Mouse (Mus musculus) neural tube, embryonic 10.5 days (tissue): ENCODE data around the gene Cep63.

Experiments
- DNase-seq: peaks from one replicate; pipeline ENCODE4 v3.0.0-alpha.2; 2017; ENCODE audit warnings: low spot score; ENCODE audit errors: extremely low spot score

Cep63 gene

DNA sequence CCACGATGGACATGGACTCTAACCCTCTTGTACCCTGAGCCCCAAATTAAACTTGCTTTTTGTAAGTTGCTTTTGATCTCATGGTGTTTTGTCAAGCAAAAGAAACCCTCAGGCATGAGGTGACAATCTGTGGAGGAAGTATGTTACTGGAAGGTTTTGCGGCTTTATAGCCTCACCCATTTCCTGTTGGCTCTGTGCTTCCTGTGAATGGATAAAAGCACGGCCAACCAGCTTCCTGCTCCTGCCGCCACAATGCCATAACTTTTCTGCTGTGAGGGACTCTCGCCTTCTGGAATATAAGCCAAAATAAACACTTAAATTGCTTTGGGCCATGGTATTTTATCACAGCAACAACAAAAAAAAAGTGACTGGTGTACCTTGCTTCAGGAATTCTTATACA, 48.9 kb downstream of the Cep63 start:
- no peak for DNase-seq

DNA sequence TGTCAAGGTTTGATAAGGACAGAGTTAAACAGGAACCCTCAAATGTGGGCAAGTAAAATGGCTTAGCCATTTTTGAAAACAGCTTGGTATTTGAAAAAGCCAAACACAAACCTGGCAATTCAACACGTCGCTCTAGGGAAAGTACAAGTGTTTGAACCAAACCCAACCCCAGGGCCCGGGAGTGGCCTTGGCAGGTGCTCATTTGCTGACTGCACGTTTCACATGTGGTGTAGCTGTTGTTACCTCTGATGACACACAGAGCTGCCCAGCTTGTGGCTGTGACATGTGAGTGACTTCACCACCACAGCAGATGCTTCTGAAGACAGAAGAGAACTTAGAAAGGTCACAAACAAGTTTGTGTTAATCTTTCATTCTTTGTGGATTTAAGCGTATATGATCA, 53.4 kb downstream of the Cep63 start:
- no peak for DNase-seq

- DNase-seq: no peak
These were observed 67.9 kb downstream of the Cep63 start for GRCm38 (mm10) chr9:102558463-102558862.

DNA sequence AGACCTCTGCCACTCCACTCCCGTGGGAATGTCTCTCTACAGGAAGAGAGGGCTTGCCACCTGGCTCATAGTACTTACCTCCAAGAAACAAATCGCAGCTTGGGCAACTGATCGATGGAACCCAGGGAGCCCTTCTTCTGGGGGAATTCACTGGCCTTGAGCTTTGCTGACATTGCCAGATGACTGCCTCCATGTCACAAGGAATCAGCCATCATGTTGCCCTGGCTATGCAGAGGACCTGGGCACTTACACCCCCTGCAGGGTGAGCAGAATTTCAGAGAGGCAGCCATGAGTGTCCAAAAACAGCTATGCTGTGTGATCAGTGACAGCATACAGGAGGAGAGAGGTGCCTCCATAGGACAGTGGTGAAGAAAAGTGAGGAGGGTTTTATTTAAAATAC, 72.6 kb downstream of the Cep63 start:
- DNase-seq: no peak

DNA sequence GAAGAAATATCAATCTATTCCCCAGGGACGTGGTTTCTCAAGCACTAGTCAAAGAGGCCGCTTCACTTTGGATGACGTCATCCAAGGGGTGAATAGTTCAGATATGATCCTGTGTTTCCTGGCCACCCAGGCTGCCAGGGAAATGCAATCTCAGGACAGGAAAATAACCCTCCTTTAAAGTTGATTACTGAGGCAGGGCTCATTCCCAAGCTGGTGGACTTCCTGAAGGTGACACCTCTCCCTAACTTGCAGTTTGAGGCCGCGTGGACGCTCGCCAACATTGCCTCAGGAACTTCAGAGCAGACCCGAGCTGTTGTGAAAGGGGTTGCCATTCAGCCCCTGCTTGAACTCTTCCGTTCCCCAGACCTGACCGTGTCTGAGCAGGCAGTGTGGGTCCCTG, 74.6 kb downstream of the Cep63 start:
- DNase-seq: no peak

DNA sequence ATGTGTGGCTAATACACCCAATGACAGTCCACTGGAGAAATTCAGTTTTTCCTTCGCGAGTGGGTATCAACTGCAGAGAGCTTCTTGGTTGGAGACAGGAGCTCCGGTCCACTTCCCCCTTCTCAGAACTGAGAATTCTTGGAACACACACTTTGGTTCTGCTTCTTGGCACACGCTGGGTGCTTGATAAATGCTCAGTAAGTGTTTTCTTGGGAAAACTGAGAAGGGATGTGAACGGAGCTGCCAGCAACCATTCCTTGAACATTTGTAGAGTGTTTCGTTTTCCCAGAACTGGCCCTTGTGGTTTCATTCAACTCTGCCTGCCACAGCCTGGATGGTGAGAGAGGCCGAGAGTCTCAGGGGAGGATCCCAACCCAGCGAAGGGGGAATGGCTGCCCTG, 77.1 kb downstream of the Cep63 start:
- no peak for DNase-seq

- no peak for DNase-seq
These were observed 79.3 kb downstream of the Cep63 start for GRCm38 (mm10) chr9:102547028-102547354.

GRCm38 (mm10) chr9:102546256-102547027, 79.9 kb downstream of the Cep63 start:
- DNase-seq: no peak

DNA sequence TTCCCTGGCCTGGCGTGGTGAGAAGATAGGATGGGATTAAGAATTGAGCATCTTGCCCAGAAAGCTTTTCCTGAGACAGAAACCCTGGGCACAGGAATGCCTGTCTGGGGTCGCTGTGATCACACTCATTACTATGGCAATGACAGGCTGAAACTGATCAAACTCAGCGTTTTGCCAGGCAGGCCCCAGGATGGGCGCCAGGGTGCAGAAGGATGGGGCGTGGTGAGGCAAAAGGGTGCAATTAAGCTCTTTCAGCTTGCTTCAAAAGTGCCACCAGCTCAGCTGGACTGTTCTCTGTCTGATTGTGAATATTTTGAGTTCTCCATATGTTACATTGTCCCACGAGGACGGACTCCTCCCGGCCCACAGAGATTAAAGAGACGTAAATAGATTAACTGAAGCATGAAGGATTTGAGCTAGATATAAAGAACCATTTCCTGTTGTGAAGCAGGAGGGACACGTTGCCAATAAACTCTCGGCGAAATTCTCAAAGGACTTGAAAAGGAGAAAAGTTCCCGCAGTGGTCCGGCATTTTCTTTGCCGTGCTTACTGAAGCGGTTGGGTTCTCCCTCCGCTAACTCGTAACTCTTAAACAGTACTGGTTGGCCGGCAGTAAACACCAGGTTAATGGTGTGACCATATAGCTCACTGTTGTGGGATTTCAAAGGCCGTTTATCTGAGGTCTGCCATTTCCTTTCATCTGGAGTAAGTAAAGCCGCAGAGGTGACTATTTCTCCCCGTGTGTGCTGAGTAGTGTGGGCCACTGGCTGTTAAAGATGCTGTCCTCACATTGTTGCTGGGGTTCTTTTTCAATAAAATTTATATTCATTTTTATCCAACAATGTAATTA, 80.7 kb downstream of the Cep63 start:
- peak; percentile 38 for DNase-seq

DNA sequence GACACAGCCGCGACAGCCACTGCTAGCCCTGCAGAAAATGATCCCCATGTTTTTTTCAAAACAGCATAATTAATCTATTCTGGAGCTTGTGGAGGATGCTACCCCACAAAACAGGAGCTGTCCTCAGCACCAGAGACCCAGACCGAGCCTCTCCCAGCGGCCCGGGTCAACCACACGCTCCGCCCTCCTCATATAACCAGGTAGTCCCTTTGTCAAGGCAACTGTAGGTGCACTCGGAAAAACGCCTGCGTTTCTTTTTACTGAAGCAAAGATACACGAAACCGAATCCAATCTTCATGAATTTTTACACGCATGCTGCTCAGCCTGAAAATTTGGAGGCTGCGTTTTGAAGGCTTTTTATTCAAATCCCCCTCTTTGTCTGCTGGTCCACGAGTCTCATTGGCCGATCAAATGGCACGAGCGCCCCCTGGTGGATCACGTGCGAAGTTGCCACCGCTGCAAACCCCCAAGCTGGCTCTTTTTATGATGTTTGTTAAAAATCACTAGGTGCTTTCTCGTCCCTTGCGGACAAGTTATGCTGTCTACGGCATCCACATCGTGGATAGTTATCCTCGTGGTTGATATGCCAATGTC, 81.5 kb downstream of the Cep63 start:
- DNase-seq: peak; percentile 95

GRCm38 (mm10) chr9:102544116-102544772, 82.1 kb downstream of the Cep63 start:
- DNase-seq: peak; percentile 31

GRCm38 (mm10) chr9:102543761-102544115, 82.6 kb downstream of the Cep63 start:
- DNase-seq: no peak

DNA sequence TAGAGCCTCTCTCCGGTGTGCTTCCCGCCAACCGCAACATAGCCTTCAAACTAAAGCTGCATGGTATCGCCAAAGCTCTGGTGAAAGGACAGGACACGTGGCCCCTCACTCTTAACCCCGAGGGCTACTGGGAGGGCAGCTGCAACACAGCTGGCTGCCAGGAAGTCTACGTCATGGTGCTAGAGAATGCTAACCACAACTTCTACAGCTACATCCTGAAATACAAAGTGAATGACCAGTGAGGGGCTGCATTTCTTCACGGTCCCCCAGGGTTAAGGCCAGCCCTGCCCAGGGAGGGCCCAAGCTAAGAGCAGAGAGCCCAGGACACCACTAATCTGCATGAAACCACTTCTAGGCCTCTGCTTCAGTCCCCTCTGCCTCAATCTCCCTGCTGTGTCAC, 83.8 kb downstream of the Cep63 start:
- DNase-seq: no peak

DNA sequence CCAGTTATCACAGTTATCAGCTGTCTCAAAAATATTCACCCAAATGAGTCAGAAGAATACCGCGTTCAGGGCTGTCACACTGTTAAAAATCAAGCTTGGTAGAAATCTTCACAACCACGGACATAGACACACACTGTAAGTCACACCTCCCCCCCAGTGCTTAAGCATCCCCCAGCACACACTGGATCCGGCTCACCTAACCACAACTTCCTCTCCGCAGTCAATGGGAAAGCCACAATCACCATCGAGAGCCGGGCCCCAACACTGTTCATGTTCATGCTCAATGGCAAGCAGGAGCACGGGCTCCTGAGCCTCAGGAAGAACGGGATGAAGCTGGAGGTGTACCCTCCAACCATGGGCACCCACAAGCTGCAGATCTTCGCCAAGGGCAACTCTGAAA, 84.7 kb downstream of the Cep63 start:
- no peak for DNase-seq

DNA sequence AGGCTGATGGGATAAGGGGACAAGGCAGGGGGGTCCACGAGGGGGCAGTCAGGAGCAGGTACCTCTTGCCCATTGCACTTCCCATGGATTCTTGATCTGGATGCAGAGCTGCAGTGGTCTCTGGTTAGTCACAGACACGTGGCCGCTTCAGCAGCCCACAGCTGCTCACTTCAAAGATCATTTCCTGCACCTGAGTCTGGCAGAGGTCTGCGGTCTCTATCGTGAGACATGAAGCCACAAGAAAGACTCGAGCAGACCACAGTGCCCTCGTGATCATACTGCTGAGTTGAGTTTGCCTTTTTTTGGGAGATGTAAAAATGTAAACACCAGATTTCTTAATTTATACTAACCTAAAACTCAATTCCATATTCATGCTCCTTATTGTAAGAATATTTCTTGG, 86.6 kb downstream of the Cep63 start:
- DNase-seq: no peak

- DNase-seq: no peak
These were observed 89.4 kb downstream of the Cep63 start for GRCm38 (mm10) chr9:102536968-102537367.
